Mouse (Mus musculus) erythroblast, embryonic 14.5 days (primary cell): Measurements from ENCODE around the gene Ms4a10.

Source experiments
- GATA1 ChIP-seq: IDR thresholded peaks from 2 replicates; pipeline ENCODE4 v1.6.1; 2012; ENCODE audit warnings: low read length, inconsistent platforms, mixed read lengths
- TAL1 ChIP-seq: IDR thresholded peaks from 3 replicates; pipeline ENCODE4 v1.6.1; 2012; ENCODE audit warnings: low read length, inconsistent platforms, mixed read lengths

GRCm38 (mm10) chr19:10940801-10941457, 33.5 kb downstream of the Ms4a10 start:
- TF ChIP-seq TAL1 (no peak), GATA1 (no peak)
